Mouse (Mus musculus) myocyte (in vitro differentiated cells): Measurements from ENCODE around the gene Heatr5a. TPM values are rescaled to one million over a fixed set of nuclear protein-coding genes. Genes with fewer than 3 reads are reported as not detected.

Source experiments
- H3K27me3 ChIP-seq: one replicate; pipeline ENCODE4 v1.6.1; 2011; ENCODE audit not compliant: control insufficient read depth, insufficient read depth, insufficient read length
- H3K36me3 ChIP-seq: one replicate; pipeline ENCODE4 v1.6.1; 2011; ENCODE audit not compliant: control insufficient read depth, insufficient read depth
- H3K4me2 ChIP-seq: one replicate; pipeline ENCODE4 v1.6.1; 2011; ENCODE audit warnings: low read depth, control low read depth
- H3K4me3 ChIP-seq: one replicate; pipeline ENCODE4 v1.5.1; 2011; ENCODE audit warnings: mild to moderate bottlenecking, control low read depth, moderate library complexity
- H3K79me2 ChIP-seq: one replicate; pipeline ENCODE4 v1.6.1; 2011; ENCODE audit not compliant: control insufficient read depth, insufficient read depth
- H3ac ChIP-seq: one replicate; pipeline ENCODE4 v1.6.1; 2011; ENCODE audit not compliant: control insufficient read depth, insufficient read length
- CEBPB ChIP-seq: IDR thresholded peaks from 2 replicates; pipeline ENCODE4 v1.6.1; 2011; ENCODE audit warnings: mild to moderate bottlenecking, moderate library complexity; ENCODE audit not compliant: poor library complexity, insufficient read depth, severe bottlenecking
- E2F4 ChIP-seq: IDR thresholded peaks from one replicate; pipeline ENCODE4 v1.6.1; 2011; ENCODE audit warnings: mild to moderate bottlenecking, control low read depth, moderate library complexity; ENCODE audit not compliant: insufficient read depth
- MAX ChIP-seq: IDR thresholded peaks from one replicate; pipeline ENCODE4 v1.6.1; 2011; ENCODE audit warnings: low read depth, mild to moderate bottlenecking, control low read depth
- MYOD1 ChIP-seq, 3 experiments: IDR thresholded peaks; one replicate each; pipeline ENCODE4 v1.6.1; 2011; ENCODE audit warnings: control low read depth in 2 of 3, low read depth in 2 of 3, mild to moderate bottlenecking in 2 of 3, moderate library complexity in 1 of 3; ENCODE audit not compliant: insufficient read length in 2 of 3, control insufficient read depth in 1 of 3
- MYOG ChIP-seq, 3 experiments: IDR thresholded peaks; one replicate each; pipeline ENCODE4 v1.6.1; 2011; ENCODE audit warnings: control low read depth in 2 of 3, low read depth in 2 of 3, mild to moderate bottlenecking in 2 of 3; ENCODE audit not compliant: insufficient read length in 2 of 3, control insufficient read depth in 1 of 3, insufficient read depth in 1 of 3
- POLR2A ChIP-seq: IDR thresholded peaks from one replicate; pipeline ENCODE4 v1.6.1; 2011; ENCODE audit warnings: low read depth, mild to moderate bottlenecking, control low read depth, moderate library complexity; ENCODE audit not compliant: insufficient read length
- POLR2AphosphoS2 ChIP-seq: IDR thresholded peaks from one replicate; pipeline ENCODE4 v1.6.1; 2011; ENCODE audit warnings: low read depth, control low read depth; ENCODE audit not compliant: insufficient read length
- REST ChIP-seq: IDR thresholded peaks from one replicate; pipeline ENCODE4 v1.6.1; 2011; ENCODE audit warnings: mild to moderate bottlenecking, control low read depth, moderate library complexity; ENCODE audit not compliant: insufficient read depth, insufficient read length
- SRF ChIP-seq: IDR thresholded peaks from one replicate; pipeline ENCODE4 v1.6.1; 2011; ENCODE audit warnings: low read depth; ENCODE audit not compliant: control insufficient read depth, insufficient read length
- TCF12 ChIP-seq: IDR thresholded peaks from one replicate; pipeline ENCODE4 v1.6.1; 2011; ENCODE audit warnings: mild to moderate bottlenecking, control low read depth; ENCODE audit not compliant: poor library complexity, insufficient read depth, severe bottlenecking
- TCF3 ChIP-seq: IDR thresholded peaks from one replicate; pipeline ENCODE4 v1.6.1; 2011; ENCODE audit warnings: low read depth, control low read depth; ENCODE audit not compliant: insufficient read length
- USF1 ChIP-seq: IDR thresholded peaks from one replicate; pipeline ENCODE4 v1.6.1; 2011; ENCODE audit warnings: low read depth, mild to moderate bottlenecking, control low read depth, moderate library complexity
- polyA plus RNA-seq: library from polyadenylated mRNA; unstranded; fragments of >200 nt; fragmentation: generic; extraction: Trizol; gene quantifications from one replicate; pipeline ENCODE4 v1.2.1, GENCODE M21; 2012; ENCODE audit warnings: missing spikeins

Heatr5a gene
- polyA plus RNA-seq, 1 experiment: 10.3 TPM

GRCm38 (mm10) chr12:51839856-51840255 is 131.3 kb downstream of the Heatr5a start:
- no peaks in the 10 kb centered on the region for H3K79me2 ChIP-seq
- no peaks in the 10 kb centered on the region for H3K27me3 ChIP-seq
- H3ac ChIP-seq: no peak overlapping the region
- TF ChIP-seq E2F4: no peak
- H3K4me2 ChIP-seq: no peak overlapping the region
- H3K36me3 ChIP-seq: no peaks in the 10 kb centered on the region
- H3K4me3 ChIP-seq: no peak overlapping the region

- H3K27me3 ChIP-seq: no peaks in the 10 kb centered on the region
These were observed 135.9 kb downstream of the Heatr5a start for GRCm38 (mm10) chr12:51835219-51835618.

GRCm38 (mm10) chr12:51831931-51832330 is 139.2 kb downstream of the Heatr5a start:
- Histone ChIP-seq H3K27me3 (no peaks in the 10 kb centered on the region), H3ac (no peak overlapping the region), H3K79me2 (peaks cover 24% of the 10 kb centered on the region), H3K4me2 (no peak overlapping the region), H3K36me3 (no peaks in the 10 kb centered on the region), H3K4me3 (no peak overlapping the region)
- TF ChIP-seq TCF3: no peak
- TF ChIP-seq REST: no peak
- no peak for TF ChIP-seq MAX
- TF ChIP-seq MYOG (IDR thresholded peaks at IDR 0.05; ENCODE audit: control insufficient read depth in 1 of 3, insufficient read depth in 1 of 3, insufficient read length in 2 of 3, low read depth in 2 of 3): no peak
- no peak for TF ChIP-seq SRF
- no peak for TF ChIP-seq POLR2AphosphoS2
- TF ChIP-seq E2F4: no peak
- TF ChIP-seq CEBPB: no peak
- no peak for TF ChIP-seq USF1
- TF ChIP-seq POLR2A: no peak
- no peak for TF ChIP-seq MYOD1 (IDR thresholded peaks at IDR 0.05; ENCODE audit: control insufficient read depth in 1 of 3, insufficient read length in 2 of 3, low read depth in 2 of 3)
- no peak for TF ChIP-seq TCF12

More at GRCm38 (mm10) chr12:51835219-51835618, 135.9 kb downstream of the Heatr5a start:
- no peak overlapping the region for H3ac ChIP-seq
- TF ChIP-seq MAX: no peak
- no peak for TF ChIP-seq TCF3
- TF ChIP-seq TCF12: no peak
- TF ChIP-seq USF1: no peak
- TF ChIP-seq POLR2AphosphoS2: no peak
- TF ChIP-seq REST: no peak
- TF ChIP-seq CEBPB: no peak
- TF ChIP-seq MYOG (IDR thresholded peaks at IDR 0.05; ENCODE audit: control insufficient read depth in 1 of 3, insufficient read depth in 1 of 3, insufficient read length in 2 of 3, low read depth in 2 of 3): no peak
- no peak for TF ChIP-seq SRF
- no peak for TF ChIP-seq POLR2A
- no peak for TF ChIP-seq E2F4
- TF ChIP-seq MYOD1 (IDR thresholded peaks at IDR 0.05; ENCODE audit: control insufficient read depth in 1 of 3, insufficient read length in 2 of 3, low read depth in 2 of 3): no peak
- no peak overlapping the region for H3K4me2 ChIP-seq
- H3K4me3 ChIP-seq: no peak overlapping the region
- no peaks in the 10 kb centered on the region for H3K36me3 ChIP-seq
- H3K79me2 ChIP-seq: peaks cover 6% of the 10 kb centered on the region

- no peak overlapping the region for H3ac ChIP-seq
These were observed 139.8 kb downstream of the Heatr5a start for GRCm38 (mm10) chr12:51831296-51831695.

GRCm38 (mm10) chr12:51830671-51831070 is 140.4 kb downstream of the Heatr5a start:
- Histone ChIP-seq H3K79me2 (peaks cover 36% of the 10 kb centered on the region), H3K36me3 (no peaks in the 10 kb centered on the region), H3K4me2 (peak overlapping the region; percentile 72), H3ac (no peak overlapping the region), H3K4me3 (peak overlapping the region; percentile 74), H3K27me3 (no peaks in the 10 kb centered on the region)
- TF ChIP-seq E2F4 (no peak), POLR2A (no peak), MYOG (IDR thresholded peaks at IDR 0.05; ENCODE audit: control insufficient read depth in 1 of 3, insufficient read depth in 1 of 3, insufficient read length in 2 of 3, low read depth in 2 of 3) (no peak), REST (no peak), SRF (no peak), USF1 (no peak), TCF3 (no peak), POLR2AphosphoS2 (no peak), CEBPB (no peak), MYOD1 (IDR thresholded peaks at IDR 0.05; ENCODE audit: control insufficient read depth in 1 of 3, insufficient read length in 2 of 3, low read depth in 2 of 3) (no peak), MAX (no peak), TCF12 (no peak)

More at GRCm38 (mm10) chr12:51831296-51831695, 139.8 kb downstream of the Heatr5a start:
- TF ChIP-seq CEBPB (no peak), SRF (no peak), MYOD1 (IDR thresholded peaks at IDR 0.05; ENCODE audit: control insufficient read depth in 1 of 3, insufficient read length in 2 of 3, low read depth in 2 of 3) (no peak)
- H3K79me2 ChIP-seq: peaks cover 30% of the 10 kb centered on the region
- H3K4me3 ChIP-seq: no peak overlapping the region
- no peak overlapping the region for H3K4me2 ChIP-seq
- no peaks in the 10 kb centered on the region for H3K27me3 ChIP-seq
- H3K36me3 ChIP-seq: no peaks in the 10 kb centered on the region
